Mouse (Mus musculus) lung, adult 2 months (tissue): Measurements from ENCODE around the gene Nadsyn1.

Experiments used
- CTCF ChIP-seq: fragments of 200-500 bp; IDR thresholded peaks from 2 replicates; pipeline ENCODE4 v1.5.1; 2011; ENCODE audit warnings: mild to moderate bottlenecking, low read length, control low read depth; ENCODE audit not compliant: insufficient read depth
- POLR2A ChIP-seq: fragments of 200-500 bp; IDR thresholded peaks from 2 replicates; pipeline ENCODE4 v1.6.1; 2011; ENCODE audit warnings: low read depth, mild to moderate bottlenecking, control low read depth, low read length, borderline replicate concordance; ENCODE audit errors: extremely low read depth

DNA sequence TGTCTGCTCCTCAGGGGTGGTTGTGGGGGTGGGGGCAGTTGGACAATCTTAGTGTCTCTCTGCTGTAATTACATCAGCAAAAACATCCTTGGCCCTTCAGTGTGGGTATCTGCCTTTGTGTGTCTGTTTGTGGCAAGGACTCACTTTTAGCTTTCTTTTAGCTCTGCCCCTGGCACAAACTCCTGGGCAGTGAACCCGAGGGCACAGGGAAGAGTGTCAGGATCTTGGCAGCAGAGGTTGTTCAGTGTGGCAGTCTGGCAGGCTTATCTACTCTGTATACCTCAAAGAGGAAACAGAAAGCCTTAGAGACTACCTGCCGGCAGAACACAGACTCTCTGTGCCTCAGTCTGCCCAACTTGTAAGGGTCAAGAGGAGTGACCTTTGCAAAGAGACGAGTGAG lies 65.0 kb downstream of the Nadsyn1 start:
- TF ChIP-seq CTCF (no peak), POLR2A (no peak)
